Mouse (Mus musculus): ENCODE measurements around the gene Snx4.

GRCm38 (mm10) chr16:33242046-33242445, 9.2 kb upstream of the Snx4 start:
- no peak for TF ChIP-seq CTCF (IDR thresholded peaks at IDR 0.05; ENCODE audit: control insufficient read depth, insufficient read depth, insufficient replicate concordance, low read depth, low read length)
- TF ChIP-seq POLR2A (IDR thresholded peaks at IDR 0.05; ENCODE audit: control insufficient read depth, low read depth, low read length), result no peak
